Mouse (Mus musculus) c-Kit-negative CD71-positive TER-119-positive erythroid progenitor cells, embryonic 14.5 days (primary cell): ENCODE results near the gene Ebf1.

Experiments
- DNase-seq: peaks from one replicate; pipeline ENCODE4 v3.0.0-alpha.2; 2013; ENCODE audit warnings: low read depth, low spot score

The Ebf1 gene

DNA sequence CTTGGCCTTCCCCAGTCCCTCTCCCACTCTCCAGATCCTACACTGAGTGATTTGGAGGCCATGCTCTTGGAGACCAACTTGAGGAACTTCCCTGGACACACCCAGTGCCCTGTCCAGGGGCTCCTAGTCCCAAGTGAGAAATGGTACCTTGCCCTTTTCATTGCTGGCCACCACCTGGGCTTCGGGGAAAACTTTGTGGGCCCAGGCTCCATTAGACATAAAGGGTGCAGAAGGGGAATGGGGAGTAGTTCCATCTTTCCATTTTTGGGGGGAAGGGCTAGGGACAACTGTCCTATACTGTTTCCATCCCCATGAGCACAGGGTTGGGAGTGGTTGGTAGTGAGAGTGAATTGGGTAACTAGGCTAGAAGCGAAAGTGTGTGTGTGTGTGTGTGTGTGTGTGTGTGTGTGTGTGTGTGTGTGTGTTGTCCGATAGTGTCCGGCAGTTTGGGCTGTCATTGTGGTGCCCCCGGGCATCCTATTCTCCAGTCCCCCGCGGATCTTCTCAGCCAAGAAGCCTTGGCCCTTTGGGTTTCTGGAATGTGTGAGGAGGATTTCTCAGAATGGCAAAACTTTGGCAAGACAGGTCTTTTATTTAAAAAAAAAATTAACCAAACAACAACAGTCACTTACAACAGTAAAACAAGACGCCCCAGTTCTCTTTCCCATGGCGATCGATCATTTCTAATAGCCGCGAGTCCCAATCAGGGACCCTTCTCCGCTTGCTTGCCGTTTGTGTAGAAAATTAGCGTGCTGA, 2.2 kb downstream of the Ebf1 start:
- no peak for DNase-seq

DNA sequence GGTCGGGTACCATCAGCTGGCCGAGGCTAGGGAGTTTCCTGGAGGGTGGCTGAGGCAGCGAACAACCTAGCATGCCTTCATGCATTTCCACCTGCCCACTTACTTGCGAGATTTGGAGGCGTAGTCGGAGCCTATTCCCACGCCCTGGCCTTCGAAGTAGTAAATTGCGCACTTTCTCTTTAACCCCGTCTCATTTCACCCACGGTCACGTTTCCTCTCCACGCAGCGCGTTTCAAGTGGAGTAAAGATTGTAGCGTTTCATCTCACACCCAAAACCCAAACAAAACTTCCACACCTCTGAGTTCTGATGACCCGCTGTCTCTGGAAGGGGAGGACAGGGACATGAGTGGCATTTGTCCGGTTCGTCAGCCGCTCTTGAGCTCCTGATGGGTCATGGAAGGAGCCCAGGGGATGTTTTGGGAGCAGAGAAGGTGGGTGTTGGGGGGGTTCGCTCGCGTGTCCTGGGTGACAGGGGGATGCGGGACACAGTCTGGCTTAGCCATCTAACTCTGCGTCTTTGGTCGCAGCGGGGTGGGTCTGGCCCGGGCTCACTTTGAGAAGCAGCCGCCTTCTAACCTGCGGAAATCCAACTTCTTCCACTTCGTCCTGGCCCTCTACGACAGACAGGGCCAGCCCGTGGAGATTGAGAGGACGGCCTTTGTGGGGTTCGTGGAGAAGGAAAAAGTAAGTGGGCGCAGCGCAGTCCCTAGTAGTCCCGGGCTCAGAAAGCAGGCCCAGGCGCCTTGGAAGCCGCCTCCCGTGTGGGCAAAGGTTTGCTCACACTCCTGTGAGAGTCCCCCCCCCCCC, 3.0 kb downstream of the Ebf1 start:
- DNase-seq = no peak

DNA sequence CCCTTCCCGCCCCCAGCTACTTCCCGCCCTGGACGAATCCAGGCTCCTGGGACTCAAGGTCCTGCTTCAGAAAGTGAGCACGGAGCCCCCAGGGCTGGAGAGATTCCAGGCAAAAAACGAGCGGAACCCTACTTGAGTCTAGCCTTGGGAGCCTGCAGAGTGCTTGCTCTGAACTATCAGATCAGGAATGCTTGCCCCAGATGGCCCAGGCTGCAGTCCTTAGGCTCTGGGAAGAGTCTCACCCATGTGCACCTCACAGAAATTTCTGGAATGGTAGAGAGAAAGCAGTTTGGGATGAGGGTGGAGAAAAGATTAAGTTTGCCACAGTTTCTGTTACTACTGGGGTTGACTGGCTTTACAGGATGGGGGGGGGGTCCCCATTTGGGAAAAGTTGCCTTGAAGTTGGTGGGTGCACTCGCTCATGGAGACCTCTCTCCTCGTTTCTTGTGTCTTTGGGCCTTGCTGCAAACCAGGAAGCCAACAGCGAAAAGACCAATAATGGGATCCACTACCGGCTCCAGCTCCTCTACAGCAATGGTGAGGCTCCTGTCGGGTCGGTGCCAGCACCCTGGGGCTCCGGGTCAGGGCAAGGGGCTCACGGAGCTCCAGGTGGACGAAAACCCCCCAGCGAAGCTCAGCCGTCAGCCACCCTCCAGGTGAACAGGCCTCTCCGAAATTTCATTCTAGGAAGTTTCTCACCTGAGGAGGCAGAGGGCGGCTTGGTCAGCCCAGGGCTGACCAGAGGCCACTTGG, 3.8 kb downstream of the Ebf1 start:
- no peak for DNase-seq

DNA sequence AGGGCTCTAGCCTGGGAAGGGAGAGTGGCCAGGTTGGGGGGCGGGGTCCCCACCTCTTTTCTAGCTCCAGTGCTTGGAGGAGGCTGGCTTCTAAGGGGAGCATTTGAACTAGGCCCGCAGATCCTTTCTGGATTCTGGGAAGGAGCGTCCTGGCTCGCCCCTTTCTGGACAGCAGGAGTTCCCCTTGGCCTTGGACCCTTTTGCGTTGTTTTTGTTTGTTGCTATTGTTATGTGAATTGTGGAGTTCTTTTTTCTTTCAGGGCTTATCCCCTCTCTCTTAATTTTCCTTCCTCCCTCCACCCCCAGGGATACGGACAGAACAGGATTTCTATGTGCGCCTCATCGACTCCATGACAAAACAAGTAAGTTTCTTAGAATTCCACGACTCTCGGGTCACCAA, 4.5 kb downstream of the Ebf1 start:
- no peak for DNase-seq

DNA sequence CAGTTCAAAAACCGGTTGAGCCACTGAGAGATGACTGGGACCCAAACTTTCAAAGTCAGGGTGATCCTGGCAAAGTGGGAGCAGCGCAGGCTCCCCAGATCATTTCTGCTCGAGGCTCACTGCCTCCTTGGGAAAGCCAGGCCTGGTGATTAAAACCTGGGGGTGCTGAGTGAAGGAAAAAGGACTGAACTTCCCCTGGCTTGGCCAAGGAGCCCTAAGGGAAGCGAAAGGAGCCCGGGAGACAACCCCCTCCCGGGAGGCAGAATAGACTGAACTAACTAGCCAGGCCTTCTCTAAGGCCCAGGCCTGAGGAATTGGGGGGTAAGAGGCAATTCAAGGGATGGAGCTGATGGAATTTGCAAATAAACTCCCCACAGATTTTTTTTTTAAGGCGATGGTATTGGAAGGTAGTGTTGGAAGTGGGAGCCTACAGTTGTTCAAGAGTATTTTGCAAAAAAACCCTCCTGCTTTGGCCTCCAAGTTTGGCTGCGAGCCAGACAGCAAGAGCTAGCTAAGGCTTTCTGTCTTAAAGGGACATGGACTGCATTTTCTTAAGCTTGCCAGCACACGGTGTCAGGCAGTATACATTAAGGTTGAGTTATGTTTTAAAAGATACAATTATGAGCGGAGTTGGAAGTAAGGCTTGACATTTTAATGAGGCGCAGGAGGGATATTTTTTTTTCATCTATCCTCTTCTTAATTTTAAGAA, 5.1 kb downstream of the Ebf1 start:
- no peak for DNase-seq

DNA sequence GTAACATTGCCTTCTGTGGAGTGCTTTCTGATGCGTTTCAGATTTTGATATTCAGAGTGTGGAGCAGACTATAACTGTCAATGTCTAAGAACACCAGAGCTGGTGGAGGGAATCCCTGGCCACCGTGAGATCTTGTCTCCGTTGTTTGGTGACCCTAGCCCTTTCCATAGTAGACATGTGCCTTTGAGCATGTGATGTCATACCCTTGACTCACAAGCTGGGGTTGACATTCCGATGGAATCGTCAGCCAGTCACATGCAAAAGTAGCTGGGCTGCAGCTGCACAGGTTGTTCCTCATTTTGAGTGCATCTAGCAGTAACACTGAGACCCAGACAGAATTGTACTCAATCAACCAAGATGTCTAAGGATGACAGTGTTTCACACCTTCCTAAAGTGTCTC, 7.4 kb downstream of the Ebf1 start:
- DNase-seq = no peak

DNA sequence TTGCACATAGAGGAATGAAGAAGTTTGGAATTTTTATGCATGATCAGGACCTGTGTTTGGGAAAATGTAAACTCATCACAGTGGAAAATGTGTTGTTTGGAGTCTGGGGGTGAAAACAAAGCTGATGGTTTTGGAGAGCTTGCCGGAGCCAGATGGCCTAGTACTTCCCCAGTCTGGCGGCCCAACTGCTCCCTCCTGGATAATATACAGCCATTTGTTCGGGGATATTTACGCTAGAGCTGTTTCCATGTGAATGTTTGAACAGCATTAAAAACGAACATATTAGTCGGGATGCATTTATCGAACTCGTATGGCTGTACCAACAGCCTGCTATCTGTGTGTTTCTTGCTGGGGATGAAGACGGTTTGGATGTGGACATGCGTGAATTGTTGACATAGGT, 8.9 kb downstream of the Ebf1 start:
- DNase-seq = no peak

DNA sequence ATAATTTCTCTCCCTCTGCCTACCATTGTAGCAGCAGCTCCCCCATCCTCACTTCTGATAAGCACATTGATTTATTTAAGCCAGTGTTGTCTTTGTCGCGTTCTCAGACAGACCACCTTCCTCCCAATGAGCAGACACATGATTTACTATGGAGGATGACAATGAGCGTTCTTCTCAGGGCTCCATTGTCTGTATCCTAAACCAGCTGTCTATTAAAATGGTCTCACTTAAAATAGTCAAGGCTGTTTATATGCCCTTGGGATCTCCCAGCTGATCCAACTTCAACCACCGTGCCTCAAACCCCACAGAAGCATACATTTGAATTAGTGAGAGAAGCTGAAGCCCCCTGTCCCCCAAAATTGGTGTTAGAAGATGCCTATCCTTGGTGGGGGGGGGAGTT, 11.3 kb downstream of the Ebf1 start:
- DNase-seq = no peak

DNA sequence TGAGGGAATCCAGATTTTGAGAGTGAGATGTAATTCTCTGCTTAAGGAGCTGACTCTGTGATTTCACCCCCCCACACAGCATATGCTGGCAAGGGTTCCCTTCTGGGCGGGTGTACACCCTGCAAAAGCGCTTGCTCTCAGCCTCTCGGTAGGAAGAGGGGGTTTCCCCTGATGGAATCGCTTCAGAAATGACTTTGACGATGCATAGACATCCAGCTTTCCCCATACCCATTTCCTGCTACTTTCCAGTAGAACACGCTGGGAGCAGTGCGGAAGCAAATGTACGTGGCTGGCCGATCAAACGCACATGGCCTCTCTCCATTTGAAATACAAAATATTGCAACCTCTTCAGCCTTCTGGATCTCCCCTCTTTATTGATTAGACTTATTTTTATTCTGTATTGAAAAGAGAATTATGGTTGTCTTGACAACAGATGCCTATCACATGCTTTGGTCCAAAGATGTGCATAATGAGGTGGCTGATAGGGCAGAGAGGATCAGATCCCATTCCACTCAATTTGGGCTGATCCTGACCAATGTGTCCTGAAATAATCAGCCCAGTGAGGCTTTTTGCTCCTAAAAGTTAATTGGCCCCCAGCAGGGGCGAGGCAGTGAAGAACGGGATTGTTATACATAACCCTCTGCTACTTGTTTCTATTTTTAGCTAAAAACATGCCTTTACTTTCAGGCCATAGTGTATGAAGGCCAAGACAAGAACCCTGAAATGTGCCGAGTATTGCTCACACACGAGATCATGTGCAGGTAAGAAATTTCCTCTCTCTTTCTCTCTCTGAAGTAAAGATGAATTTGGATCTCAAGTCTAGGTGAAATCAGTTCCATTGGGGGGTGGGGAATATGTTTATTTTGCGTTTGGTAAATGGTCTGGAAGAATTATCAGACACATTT, 15.2 kb downstream of the Ebf1 start:
- no peak for DNase-seq

DNA sequence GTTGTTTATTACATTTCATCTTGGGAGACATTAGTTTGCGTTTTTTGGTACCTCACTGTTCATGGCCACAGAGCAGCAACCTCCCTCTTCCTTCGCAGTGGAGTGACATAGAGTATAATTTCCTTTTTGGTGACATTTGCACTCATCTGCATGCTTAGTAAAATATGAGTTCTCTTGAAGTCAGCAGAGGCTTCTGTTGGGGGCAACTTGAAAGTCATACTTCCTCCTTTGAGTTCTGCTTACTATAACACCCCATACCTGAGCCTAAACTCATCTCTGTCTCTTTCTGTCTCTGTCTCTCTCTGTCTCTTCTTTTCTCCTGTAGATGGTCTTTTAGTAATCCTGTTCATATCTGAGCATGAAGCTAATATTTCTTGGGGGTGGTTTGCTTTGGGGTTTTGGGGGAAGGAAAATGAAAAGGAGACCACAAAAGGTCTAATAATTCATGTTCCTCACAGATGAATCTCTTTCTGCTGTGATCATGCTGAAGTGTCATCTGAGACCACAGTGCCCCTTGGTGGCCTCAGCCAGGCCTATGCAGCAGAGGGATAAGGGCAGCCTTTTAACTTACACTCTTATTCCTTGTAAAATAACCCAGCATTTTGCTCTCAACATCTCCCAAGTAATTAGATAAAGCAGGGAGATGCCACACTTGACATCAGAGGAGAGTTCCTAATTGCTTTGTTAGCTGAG, 16.0 kb downstream of the Ebf1 start:
- DNase-seq = no peak

DNA sequence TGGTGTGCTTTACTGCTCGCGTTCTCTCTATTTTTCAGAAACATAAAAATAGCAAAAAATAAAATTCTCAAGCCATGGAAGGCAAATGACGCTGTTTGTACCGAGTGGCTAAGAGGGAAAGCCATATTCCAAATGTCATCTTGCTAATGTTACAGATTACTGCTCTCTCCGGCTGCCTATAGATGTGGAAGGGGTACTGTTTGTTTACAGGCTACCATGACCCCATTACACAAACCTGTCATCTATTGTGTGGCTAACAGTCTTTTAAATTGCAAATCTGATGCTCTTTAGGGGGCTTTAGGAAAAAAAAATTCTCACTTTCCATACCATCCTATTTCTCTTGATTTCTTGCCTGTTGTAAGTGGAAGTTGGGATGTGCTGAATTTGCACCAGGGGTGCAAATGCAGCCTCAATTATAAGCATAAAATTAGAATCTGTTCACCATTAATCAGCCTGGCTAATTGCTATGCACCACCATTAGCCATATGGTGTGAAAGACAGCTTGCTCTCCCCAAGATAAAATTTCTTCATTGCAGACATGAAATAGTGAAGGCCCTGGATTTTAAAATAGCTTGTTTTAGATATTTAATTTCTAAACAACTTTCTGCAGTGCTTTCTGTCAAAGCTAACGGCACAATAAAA, 17.6 kb downstream of the Ebf1 start:
- no peak for DNase-seq

DNA sequence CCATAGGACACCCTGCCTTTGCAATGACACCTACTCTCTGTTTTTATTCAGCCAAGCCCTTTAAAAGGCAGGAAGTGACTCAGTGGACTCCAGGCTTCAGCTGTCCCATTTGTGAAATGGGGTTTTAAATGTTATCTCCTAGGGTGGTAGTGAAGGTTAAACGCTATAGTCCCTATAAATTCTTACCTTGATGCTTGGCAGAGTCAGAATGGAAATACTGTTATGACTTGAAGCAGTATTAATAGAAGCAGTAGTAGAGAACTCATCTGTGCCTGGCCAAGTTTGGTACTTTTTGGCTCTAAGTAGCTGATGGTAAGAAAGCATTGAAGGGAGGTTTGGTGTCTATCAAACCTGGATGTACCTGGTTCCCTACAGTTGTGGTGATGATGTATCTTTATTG, 19.1 kb downstream of the Ebf1 start:
- no peak for DNase-seq

DNA sequence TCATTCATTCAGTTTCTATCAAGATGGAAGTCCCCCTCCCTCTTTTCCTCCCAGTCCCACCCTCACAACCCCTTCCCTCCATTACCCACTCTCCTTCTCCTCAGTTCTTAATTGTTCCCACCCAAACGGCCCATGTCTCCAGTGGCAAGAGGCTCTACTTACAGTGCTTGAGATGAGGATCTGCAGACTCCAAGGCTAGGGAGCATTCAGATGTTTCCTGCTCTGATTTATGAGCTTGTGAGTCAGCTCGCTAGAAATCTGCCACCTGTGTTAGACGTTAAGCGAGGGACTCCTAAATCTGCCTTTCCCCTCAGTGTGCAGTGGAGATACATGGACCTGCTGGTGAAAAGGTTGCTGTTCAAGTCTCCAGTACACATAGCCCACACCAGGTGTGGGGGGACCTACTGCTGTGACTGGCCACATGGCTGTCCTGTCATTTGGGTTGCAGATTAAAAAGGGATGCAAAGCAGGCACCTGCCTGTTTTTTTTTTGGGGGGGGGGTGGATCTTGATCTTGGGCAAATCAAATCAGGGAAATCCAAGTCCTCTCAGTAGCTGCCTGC, 21.2 kb downstream of the Ebf1 start:
- DNase-seq = no peak

DNA sequence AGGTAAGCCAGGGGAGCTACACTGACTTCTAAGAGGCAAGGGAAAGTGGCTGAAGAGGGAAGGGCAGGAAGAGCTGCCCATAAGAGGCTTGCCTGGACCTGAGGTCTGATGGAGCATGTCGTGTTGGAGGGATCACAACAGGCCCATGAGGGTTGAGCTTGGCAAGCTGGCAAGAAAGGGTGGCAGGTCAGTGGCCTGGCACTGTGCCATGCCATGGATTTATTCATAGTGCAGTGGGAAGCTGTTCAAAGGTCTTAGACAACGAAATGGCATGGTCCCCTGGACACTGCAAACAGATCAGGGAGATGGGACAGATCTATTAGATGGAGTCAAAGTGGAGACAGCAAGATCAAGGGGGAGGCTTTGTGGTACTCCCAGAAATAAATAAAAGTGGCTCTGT, 24.4 kb downstream of the Ebf1 start:
- DNase-seq = no peak

DNA sequence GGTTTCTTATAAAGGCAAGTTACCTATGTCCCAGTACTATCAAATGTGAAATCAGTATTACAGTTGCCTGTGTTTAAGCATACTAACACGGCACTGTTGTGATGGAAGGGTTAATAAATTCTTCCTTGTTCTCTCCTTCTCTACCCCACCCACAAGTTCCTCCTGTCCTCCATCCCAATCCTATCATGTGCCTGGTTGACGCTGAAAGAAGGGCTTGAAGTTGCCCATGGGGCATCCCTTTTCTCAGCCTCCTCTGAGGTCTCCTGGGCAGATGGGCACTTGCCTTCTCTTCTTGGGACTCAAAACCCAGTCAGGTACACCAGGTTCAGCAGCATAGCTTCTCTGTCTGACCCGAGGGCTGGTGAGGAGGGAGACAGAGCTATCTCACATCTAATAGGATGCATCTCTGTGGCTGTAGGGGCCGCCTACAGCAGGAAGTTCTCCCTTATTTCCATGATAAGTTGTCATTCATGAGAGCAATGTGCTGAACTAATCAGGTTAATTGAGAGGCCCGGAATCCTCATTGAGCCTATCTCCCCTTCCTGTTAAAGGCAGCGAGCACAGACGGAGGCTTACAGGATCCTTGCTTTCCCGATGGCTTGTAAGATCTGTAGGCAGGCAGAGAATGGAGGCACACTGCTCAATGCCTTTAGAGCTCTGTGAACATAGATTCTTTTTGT, 37.4 kb downstream of the Ebf1 start:
- DNase-seq = no peak

DNA sequence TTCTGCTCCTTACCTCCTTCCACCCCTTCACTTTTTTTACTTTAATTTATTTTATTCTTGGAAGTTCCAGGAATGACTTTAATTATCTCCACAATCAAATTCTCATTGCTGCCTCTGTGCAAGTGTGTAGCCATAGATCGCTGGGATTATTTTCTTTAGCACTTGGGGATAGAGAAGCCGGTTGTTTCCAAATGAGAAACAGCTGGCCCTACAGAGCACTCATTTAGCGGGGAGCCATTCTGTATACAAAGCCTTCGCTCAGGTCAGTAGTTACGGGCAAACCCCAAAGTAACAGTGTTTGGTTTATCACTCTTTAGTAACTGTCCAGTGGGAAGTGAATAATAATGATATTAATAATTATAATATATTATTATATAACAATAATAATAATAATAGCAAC, 38.4 kb downstream of the Ebf1 start:
- DNase-seq = no peak

DNA sequence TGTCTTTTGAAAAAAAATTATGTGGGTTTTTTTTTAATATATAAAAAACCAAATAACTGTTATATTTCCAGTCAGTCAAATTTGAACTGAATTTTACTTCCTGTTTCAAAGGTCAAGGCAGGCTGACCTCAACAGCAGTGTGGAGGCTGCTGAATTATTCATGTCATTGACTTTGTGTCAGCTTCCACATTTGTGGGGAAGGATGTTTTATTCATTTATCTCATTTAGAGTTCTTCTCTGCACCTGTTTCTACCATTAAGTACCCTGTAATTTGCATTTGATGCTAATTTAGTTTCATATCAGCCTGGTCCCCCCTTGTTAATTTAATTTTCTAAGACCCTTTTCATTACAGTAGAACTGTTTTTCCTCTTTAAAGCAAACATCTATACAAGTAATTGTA, 39.8 kb downstream of the Ebf1 start:
- no peak for DNase-seq

DNA sequence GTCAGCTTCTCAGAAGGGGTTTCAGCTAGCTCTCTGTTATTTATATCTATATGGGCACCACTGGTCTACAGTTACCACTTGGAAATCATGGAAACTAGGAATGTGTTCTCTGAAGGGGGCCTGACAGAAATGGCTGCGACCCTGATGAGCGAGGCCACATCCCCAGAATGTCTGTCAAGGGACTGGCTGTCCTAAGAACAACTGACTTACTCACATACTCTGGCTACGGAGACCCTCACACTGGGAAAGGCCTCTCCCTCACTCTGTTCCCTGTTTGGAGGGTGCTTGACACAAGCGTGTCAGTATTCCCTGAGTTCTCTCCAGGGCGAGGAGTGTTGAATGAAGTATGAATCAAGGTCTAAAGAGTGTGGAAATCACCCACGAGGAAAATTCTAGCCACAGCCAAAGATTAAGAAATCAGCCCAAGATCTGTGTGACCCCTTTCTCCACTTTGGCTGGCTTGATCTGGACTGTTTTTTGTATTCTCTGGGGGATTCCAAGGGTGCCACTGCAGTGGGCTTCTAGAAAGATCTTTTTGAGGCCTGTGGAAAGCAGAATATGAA, 40.8 kb downstream of the Ebf1 start:
- DNase-seq = no peak

DNA sequence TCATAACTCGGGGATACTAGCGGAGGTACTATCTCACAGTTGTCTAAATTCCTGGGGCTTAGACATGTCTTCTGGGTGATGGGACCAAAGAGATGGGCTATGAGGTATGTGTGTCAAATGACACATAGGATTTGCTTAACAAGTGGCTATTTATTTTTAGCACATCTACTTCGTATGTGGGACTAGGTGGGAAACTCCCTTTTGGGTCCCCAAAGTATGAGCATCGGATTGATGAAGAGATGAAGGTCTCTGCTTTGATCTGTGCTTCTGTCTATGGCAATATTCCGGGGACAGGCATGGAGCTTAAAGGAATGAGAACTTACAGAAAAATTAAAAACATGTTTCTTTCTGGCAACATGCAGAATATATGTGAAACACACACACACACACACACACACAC, 44.8 kb downstream of the Ebf1 start:
- DNase-seq = no peak
